Mouse (Mus musculus) G1E (cell line): ENCODE data around the gene Dnajc27.

Experiments used
- CTCF ChIP-seq: IDR thresholded peaks from 2 replicates; pipeline ENCODE4 v1.5.1; 2012; ENCODE audit warnings: low read depth, low read length, inconsistent platforms, mixed read lengths
- GATA1 ChIP-seq: IDR thresholded peaks from 2 replicates; pipeline ENCODE4 v1.6.1; 2012; ENCODE audit warnings: borderline replicate concordance, low read length, inconsistent platforms, mixed read lengths
- GATA2 ChIP-seq: IDR thresholded peaks from 2 replicates; pipeline ENCODE4 v1.6.1; 2012; ENCODE audit warnings: low read depth, low read length, inconsistent platforms, borderline replicate concordance
- POLR2AphosphoS5 ChIP-seq: IDR thresholded peaks from 2 replicates; pipeline ENCODE4 v1.6.1; 2012; ENCODE audit warnings: low read depth, low read length, inconsistent platforms; ENCODE audit not compliant: insufficient replicate concordance
- TAL1 ChIP-seq: conservative IDR thresholded peaks from 2 replicates; pipeline ENCODE4 v1.6.1; 2012; ENCODE audit warnings: low read depth, low read length, inconsistent platforms, mixed read lengths

DNA sequence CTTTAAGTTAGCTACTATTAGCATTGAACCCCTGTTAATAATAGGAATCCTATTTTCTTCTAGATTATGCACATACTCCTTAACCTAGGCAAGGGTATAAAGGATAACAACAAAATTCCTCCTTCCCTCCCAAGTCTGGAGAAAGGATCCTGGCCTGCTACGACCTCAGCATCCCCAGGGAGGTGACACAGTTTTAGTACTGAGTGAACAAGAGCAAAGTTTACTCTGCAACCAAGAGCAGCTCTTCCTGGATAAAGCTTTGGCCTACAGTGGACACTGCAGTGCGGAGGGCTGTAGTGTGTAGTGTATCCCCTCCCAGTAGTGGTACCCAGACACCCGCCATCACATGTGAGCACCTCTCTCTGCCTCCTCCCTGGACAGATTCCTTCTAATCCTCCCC lies 69.6 kb downstream of the Dnajc27 start:
- TF ChIP-seq POLR2AphosphoS5 (no peak), GATA2 (no peak), CTCF (no peak), GATA1 (no peak), TAL1 (no peak)
